Mouse (Mus musculus) forebrain, embryonic 16.5 days (tissue): Measurements from ENCODE around the gene Dpp9. TPM values are rescaled to one million over a fixed set of nuclear protein-coding genes. Genes with fewer than 3 reads are reported as not detected.

ENCODE experiments used
- ATAC-seq: fragments of 200-750 bp; cut with Nextera tagmentation; 2 replicates; pipeline ENCODE4 v1.8.0; 2017; ENCODE audit warnings: mild to moderate bottlenecking, moderate library complexity
- H3K27ac ChIP-seq: fragments of 300-500 bp; sonication (generic); 2 replicates; pipeline ENCODE4 v1.5.1; 2014; ENCODE audit warnings: low read length, control low read depth
- H3K27me3 ChIP-seq: fragments of 300-500 bp; sonication (generic); replicated peaks from 2 replicates; pipeline ENCODE4 v1.6.1; 2014; ENCODE audit warnings: low read length; ENCODE audit not compliant: control insufficient read depth, insufficient read depth
- H3K36me3 ChIP-seq: fragments of 300-500 bp; sonication (generic); 2 replicates; pipeline ENCODE4 v1.6.1; 2014; ENCODE audit not compliant: control insufficient read depth, insufficient read depth
- H3K4me1 ChIP-seq: fragments of 300-500 bp; sonication (generic); replicated peaks from 2 replicates; pipeline ENCODE4 v1.6.1; 2014; ENCODE audit warnings: low read length; ENCODE audit not compliant: control insufficient read depth, insufficient read depth
- H3K4me2 ChIP-seq: fragments of 300-500 bp; sonication (generic); 2 replicates; pipeline ENCODE4 v1.6.1; 2014; ENCODE audit warnings: mild to moderate bottlenecking, low read length, control low read depth
- H3K4me3 ChIP-seq: fragments of 300-500 bp; sonication (generic); replicated peaks from 2 replicates; pipeline ENCODE4 v1.5.1; 2014; ENCODE audit warnings: mild to moderate bottlenecking, low read length, control low read depth
- H3K9ac ChIP-seq: fragments of 300-500 bp; sonication (generic); replicated peaks from 2 replicates; pipeline ENCODE4 v1.6.1; 2014; ENCODE audit warnings: low read depth, low read length, control low read depth
- H3K9me3 ChIP-seq: fragments of 300-500 bp; sonication (generic); 2 replicates; pipeline ENCODE4 v1.6.1; 2016; ENCODE audit warnings: low read length; ENCODE audit not compliant: control insufficient read depth
- WGBS: fragments of 180-500 bp; shearing (Covaris S2); extraction: QIAGEN DNeasy Blood & Tissue Kit; methylation state at CpG from one replicate; pipeline ENCODE4 v1.1.7; 2014; 5-methylcytosine and 5-hydroxymethylcytosine counted together
- microRNA counts: library from miRNA; unstranded; fragments of <30 nt; microRNA quantifications from one replicate; lab custom pipeline; 2016
- microRNA-seq: library from miRNA; unstranded; fragments of <30 nt; microRNA quantifications from one replicate; pipeline ENCODE4, GENCODE M21; 2017
- polyA plus RNA-seq: library from polyadenylated mRNA; unstranded; fragments of >200 nt; fragmentation: Nextera tagmentation; extraction: Ambion mirVana; gene quantifications from 2 replicates; pipeline ENCODE4 v1.2.1, GENCODE M21; 2015

Dpp9 gene
- polyA plus RNA-seq, 1 experiment from 2014 or later, result 32.3 TPM

- no peak overlapping the region for H3K27ac ChIP-seq
- peaks cover 6% of the 10 kb centered on the region for H3K27me3 ChIP-seq
- H3K9me3 ChIP-seq, result no peaks in the 10 kb centered on the region
- H3K36me3 ChIP-seq, result no peaks in the 10 kb centered on the region
- peak overlapping the region; percentile 53 for H3K9ac ChIP-seq
- under 1% methylated on average over 45 of the region's 47 CpGs for WGBS
- peak overlapping the region; percentile 67 for H3K4me2 ChIP-seq
- peak overlapping the region; percentile 52 for H3K4me3 ChIP-seq
- peaks cover 30% of the 10 kb centered on the region for H3K4me1 ChIP-seq
- ATAC-seq, result peak; percentile 37
These were observed 76.8 kb downstream of the Dpp9 start for GRCm38 (mm10) chr17:56141702-56142605.

- Histone ChIP-seq H3K4me1 (peaks cover 30% of the 10 kb centered on the region), H3K4me3 (peak within 1 kb of the TSS; percentile 89)
These were observed 78.7 kb downstream of the Dpp9 start, which contains the start of gene Sema6b for GRCm38 (mm10) chr17:56139858-56140595. TSS of gene Sema6b (minus strand) at chr17:56140343.

GRCm38 (mm10) chr17:56139355-56139754 is 79.3 kb downstream of the Dpp9 start:
- H3K4me2 ChIP-seq, result peak overlapping the region; percentile 60
- WGBS, result 3% methylated on average over 21 of the region's 21 CpGs
- H3K27ac ChIP-seq, result no peak overlapping the region
- H3K27me3 ChIP-seq, result peaks cover 6% of the 10 kb centered on the region
- peak overlapping the region; percentile 85 for H3K9ac ChIP-seq
- peaks cover 34% of the 10 kb centered on the region for H3K4me1 ChIP-seq
- H3K9me3 ChIP-seq, result no peaks in the 10 kb centered on the region
- H3K36me3 ChIP-seq, result no peaks in the 10 kb centered on the region
- H3K4me3 ChIP-seq, result peak overlapping the region; percentile 89
- peak; percentile 32 for ATAC-seq

More at GRCm38 (mm10) chr17:56139858-56140595, 78.7 kb downstream of the Dpp9 start, which contains the start of gene Sema6b:
- Histone ChIP-seq H3K9me3 (no peaks in the 10 kb centered on the region), H3K9ac (peak within 1 kb of the TSS; percentile 85), H3K27ac (peak within 1 kb of the TSS; percentile 60), H3K27me3 (peaks cover 6% of the 10 kb centered on the region), H3K4me2 (peak within 1 kb of the TSS; percentile 60), H3K36me3 (no peaks in the 10 kb centered on the region)
- ATAC-seq, result peak; percentile 47
- under 1% methylated on average over 74 of the region's 79 CpGs for WGBS

- Histone ChIP-seq H3K9me3 (no peaks in the 10 kb centered on the region), H3K4me1 (peaks cover 40% of the 10 kb centered on the region), H3K4me3 (peak overlapping the region; percentile 89), H3K4me2 (peak overlapping the region; percentile 60), H3K27me3 (peaks cover 6% of the 10 kb centered on the region), H3K27ac (no peak overlapping the region), H3K36me3 (no peaks in the 10 kb centered on the region), H3K9ac (peak overlapping the region; percentile 35; the same call in 1 of the 2 replicates)
- 14% methylated on average over 25 of the region's 25 CpGs for WGBS
- ATAC-seq, result no peak
These were observed 80.7 kb downstream of the Dpp9 start for GRCm38 (mm10) chr17:56137839-56138613.

MicroRNAs within 50 kb of the gene (microRNA counts, 519-probe panel; counts per million panel counts)
- microRNA mmu-miR-7b (lab: Ali Mortazavi, UCI), result 2,341 counts per million, percentile 54 among the panel's probes with 10 or more counts

Small RNA genes lying within 50 kb of the gene (microRNA-seq; reads per million reads assigned to microRNA genes)
- not detected for gene Gm44397
- 3,109 reads per million, percentile 87 among the genes with 10 or more reads in this experiment for gene Mir7b

Other genes starting within 250 kb of the Dpp9 start
- 98.2 and 129 TPM in 2 replicates for gene Shd, start 248.4 kb downstream of the Dpp9 start, polyA plus RNA-seq
- gene Fsd1, start 232.4 kb downstream of the Dpp9 start, polyA plus RNA-seq, result 144 and 179 TPM in 2 replicates
- gene Stap2, start 213.3 kb downstream of the Dpp9 start, polyA plus RNA-seq, result 5.5 and 6.6 TPM in 2 replicates
- 152 and 157 TPM in 2 replicates for gene Mpnd, start 213.2 kb downstream of the Dpp9 start, polyA plus RNA-seq
- 125 and 126 TPM in 2 replicates for gene Sh3gl1, start 182.3 kb downstream of the Dpp9 start, polyA plus RNA-seq
- gene Chaf1a, start 178.5 kb downstream of the Dpp9 start, polyA plus RNA-seq, result 10.6 and 12.6 TPM in 2 replicates
- gene Ubxn6, start 143.9 kb downstream of the Dpp9 start, polyA plus RNA-seq, result 78.8 and 85.8 TPM in 2 replicates
- gene Hdgfl2, start 139.3 kb downstream of the Dpp9 start, polyA plus RNA-seq, result 151 and 158 TPM in 2 replicates
- 0.09 and 0.14 TPM in 2 replicates for gene Plin4, start 109.1 kb downstream of the Dpp9 start, polyA plus RNA-seq
- 0.67 and 1.4 TPM in 2 replicates for gene Plin5, start 101.3 kb downstream of the Dpp9 start, polyA plus RNA-seq
- 0.22 TPM in 1 of 2 replicates, not detected in the other for gene Lrg1, start 96.9 kb downstream of the Dpp9 start, polyA plus RNA-seq
- 10.1 and 10.7 TPM in 2 replicates for gene Sema6b, start 78.6 kb downstream of the Dpp9 start, polyA plus RNA-seq
- 10.1 and 10.2 TPM in 2 replicates for gene Tnfaip8l1, start 56.4 kb downstream of the Dpp9 start, polyA plus RNA-seq
- gene Mydgf, start 35.0 kb downstream of the Dpp9 start, polyA plus RNA-seq, result 54.2 and 63.8 TPM in 2 replicates
- 23.4 and 24.5 TPM in 2 replicates for gene Fem1a, start 37.9 kb upstream of the Dpp9 start, polyA plus RNA-seq
- gene Ticam1, start 57.9 kb upstream of the Dpp9 start, polyA plus RNA-seq, result 1.6 and 1.9 TPM in 2 replicates
- 9.3 and 12.6 TPM in 2 replicates for gene Plin3, start 74.0 kb upstream of the Dpp9 start, polyA plus RNA-seq
- gene Arrdc5, start 81.4 kb upstream of the Dpp9 start, polyA plus RNA-seq, result not detected in 2 replicates
- gene Uhrf1, start 84.4 kb upstream of the Dpp9 start, polyA plus RNA-seq, result 48.1 and 52.2 TPM in 2 replicates
- gene Kdm4b, start 107.2 kb upstream of the Dpp9 start, polyA plus RNA-seq, result 81.6 and 85.0 TPM in 2 replicates